Mouse (Mus musculus) intestine, embryonic 16.5 days (tissue): ENCODE data around the gene Gatad2b. TPM values are rescaled to one million over a fixed set of nuclear protein-coding genes. Genes with fewer than 3 reads are reported as not detected.
A peak's percentile ranks its signal among the peaks of the same experiment; 100 is the strongest.

Experiments used
- ATAC-seq: fragments of 200-750 bp; cut with Nextera tagmentation; 2 replicates; pipeline ENCODE4 v1.8.0; 2017; ENCODE audit warnings: moderate TSS enrichment, moderate library complexity
- H3K27ac ChIP-seq: fragments of 300-500 bp; sonication (generic); 2 replicates; pipeline ENCODE4 v1.5.1; 2014; ENCODE audit warnings: mild to moderate bottlenecking, low read length
- H3K27me3 ChIP-seq: fragments of 300-500 bp; sonication (generic); replicated peaks from 2 replicates; pipeline ENCODE4 v1.6.1; 2014; ENCODE audit warnings: low read length, control low read depth, mixed read lengths; ENCODE audit not compliant: control insufficient read depth, insufficient read depth
- H3K36me3 ChIP-seq: fragments of 300-500 bp; sonication (generic); 2 replicates; pipeline ENCODE4 v1.6.1; 2014; ENCODE audit warnings: low read length, control low read depth; ENCODE audit not compliant: control insufficient read depth, insufficient read depth
- H3K4me1 ChIP-seq: fragments of 300-500 bp; sonication (generic); 2 replicates; pipeline ENCODE4 v1.6.1; 2014; ENCODE audit warnings: low read length, control low read depth, mixed read lengths; ENCODE audit not compliant: control insufficient read depth, insufficient read depth
- H3K4me2 ChIP-seq: fragments of 300-500 bp; sonication (generic); 2 replicates; pipeline ENCODE4 v1.6.1; 2014; ENCODE audit warnings: low read depth, low read length, control low read depth
- H3K4me3 ChIP-seq: fragments of 300-500 bp; sonication (generic); 2 replicates; pipeline ENCODE4 v1.5.1; 2014; ENCODE audit warnings: mild to moderate bottlenecking, low read length
- H3K9ac ChIP-seq: fragments of 300-500 bp; sonication (generic); 2 replicates; pipeline ENCODE4 v1.6.1; 2014; ENCODE audit warnings: low read depth, low read length
- H3K9me3 ChIP-seq: fragments of 300-500 bp; sonication (generic); 2 replicates; pipeline ENCODE4 v1.6.1; 2016; ENCODE audit warnings: low read length, control low read depth; ENCODE audit not compliant: control insufficient read depth
- WGBS: fragments of 180-500 bp; shearing (Covaris S2); extraction: QIAGEN DNeasy Blood & Tissue Kit; methylation state at CpG from one replicate; pipeline ENCODE4 v1.1.7; 2014; 5-methylcytosine and 5-hydroxymethylcytosine counted together
- polyA plus RNA-seq: library from polyadenylated mRNA; unstranded; fragments of >200 nt; fragmentation: Nextera tagmentation; extraction: Ambion mirVana; gene quantifications from 2 replicates; pipeline ENCODE4 v1.2.1, GENCODE M21; 2015

The Gatad2b gene
- polyA plus RNA-seq, 1 experiment from 2014 or later = 8.9 TPM

DNA sequence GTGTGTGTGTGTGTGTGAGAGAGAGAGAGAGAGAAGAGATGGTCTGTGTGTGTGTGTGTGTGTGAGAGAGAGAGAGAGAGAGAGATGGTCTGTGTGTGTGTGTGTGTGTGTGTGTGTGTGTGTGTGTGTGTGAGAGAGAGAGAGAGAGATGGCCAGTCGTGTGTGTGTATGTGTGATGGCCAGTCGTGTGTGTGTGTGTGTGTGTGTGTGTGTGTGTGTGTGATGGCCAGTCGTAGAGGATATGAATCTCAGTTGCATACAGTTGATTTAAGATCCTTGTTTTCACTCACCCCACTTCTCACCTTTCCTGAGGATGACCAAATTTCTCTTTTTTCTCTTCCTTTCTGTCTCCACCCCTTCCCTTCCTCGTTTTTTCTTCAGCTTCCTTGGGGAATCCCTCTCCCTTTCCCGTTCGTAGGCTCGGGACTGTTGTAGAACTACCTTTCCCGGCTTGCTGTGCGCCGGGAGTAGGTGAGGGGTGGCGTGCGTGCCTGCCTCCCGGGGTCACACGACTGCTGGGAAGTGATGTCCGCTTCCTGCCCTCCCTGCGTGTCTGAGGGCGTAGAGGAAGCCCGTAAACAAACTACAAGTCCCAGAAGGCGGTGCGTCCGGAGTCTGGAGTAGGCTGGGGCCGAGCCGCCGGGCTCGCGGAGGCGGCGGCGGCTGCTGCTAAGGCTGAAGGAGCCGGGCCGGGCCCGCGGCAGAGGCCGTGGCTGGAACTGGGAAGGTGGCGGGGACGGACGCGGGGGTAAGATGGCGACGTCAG lies 39.1 kb upstream of the Gatad2b start, which contains the start of gene Crtc2:
Crtc2 (plus strand) TSS at position 511 of the 766 bp plus-strand sequence.
- H3K4me2 ChIP-seq = peak within 1 kb of the TSS; percentile 70
- peak within 1 kb of the TSS; percentile 79 for H3K4me3 ChIP-seq
- H3K36me3 ChIP-seq = peaks cover 8% of the 10 kb centered on the region
- H3K27ac ChIP-seq = peak within 1 kb of the TSS; percentile 81
- ATAC-seq = peak; percentile 98
- no peaks in the 10 kb centered on the region for H3K9me3 ChIP-seq
- WGBS = under 1% methylated on average over 40 of the region's 40 CpGs
- H3K9ac ChIP-seq = peak within 1 kb of the TSS; percentile 84
- H3K4me1 ChIP-seq = peaks cover 12% of the 10 kb centered on the region
- H3K27me3 ChIP-seq = no peaks in the 10 kb centered on the region

DNA sequence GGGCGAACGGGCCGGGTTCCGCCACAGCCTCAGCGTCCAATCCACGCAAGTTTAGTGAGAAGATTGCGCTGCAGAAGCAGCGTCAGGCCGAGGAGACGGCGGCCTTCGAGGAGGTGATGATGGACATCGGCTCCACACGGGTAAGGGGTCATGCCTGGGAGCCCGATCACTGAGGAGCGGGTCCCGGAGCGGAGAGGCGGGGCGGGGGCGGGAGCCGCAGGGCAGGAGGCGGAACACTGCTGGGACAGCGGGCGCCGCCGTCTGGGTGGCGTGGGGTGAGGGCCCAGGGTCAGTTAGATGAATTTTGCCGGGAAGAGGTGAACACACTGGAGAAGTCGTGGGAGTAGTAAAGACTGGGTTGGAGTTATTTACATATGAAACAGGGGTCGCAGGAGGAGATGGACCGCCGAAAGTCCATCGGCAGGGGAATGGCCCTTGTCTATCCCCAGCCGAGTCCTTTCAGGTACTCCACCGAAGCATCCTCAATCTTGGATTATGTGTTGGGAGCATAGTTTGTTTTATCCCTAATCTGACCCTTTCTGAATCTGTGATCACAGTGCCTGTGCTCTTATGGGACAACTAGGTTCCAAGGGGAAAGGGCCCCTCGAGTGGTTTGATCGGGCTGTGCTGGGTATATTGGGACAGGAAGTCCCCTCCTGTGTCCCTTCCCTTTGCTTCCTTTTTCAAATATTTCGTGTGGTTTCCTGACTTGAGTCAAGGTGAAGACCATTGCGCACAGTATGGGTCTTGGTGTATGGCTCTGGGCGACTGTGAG lies 38.4 kb upstream of the Gatad2b start:
- Histone ChIP-seq H3K27ac (peak overlapping the region; percentile 81), H3K4me2 (peak overlapping the region; percentile 70), H3K9me3 (no peaks in the 10 kb centered on the region), H3K4me3 (peak overlapping the region; percentile 79), H3K9ac (peak overlapping the region; percentile 84), H3K36me3 (peaks cover 8% of the 10 kb centered on the region), H3K27me3 (no peaks in the 10 kb centered on the region), H3K4me1 (peaks cover 11% of the 10 kb centered on the region)
- under 1% methylated on average over 41 of the region's 41 CpGs for WGBS
- peak; percentile 78 for ATAC-seq

- 15% methylated on average over 2 of the region's 2 CpGs for WGBS
- peak overlapping the region; percentile 81; the same call in 1 of the 2 replicates for H3K27ac ChIP-seq
- H3K9ac ChIP-seq = peak overlapping the region; percentile 84
- H3K4me1 ChIP-seq = peaks cover 11% of the 10 kb centered on the region
- no peaks in the 10 kb centered on the region for H3K9me3 ChIP-seq
- peak overlapping the region; percentile 70 for H3K4me2 ChIP-seq
- peak overlapping the region; percentile 79 for H3K4me3 ChIP-seq
- H3K36me3 ChIP-seq = peaks cover 13% of the 10 kb centered on the region
- ATAC-seq = no peak
- H3K27me3 ChIP-seq = no peaks in the 10 kb centered on the region
Measured at GRCm38 (mm10) chr3:90255194-90255565, 37.8 kb upstream of the Gatad2b start.

GRCm38 (mm10) chr3:90255784-90256353 lies 37.1 kb upstream of the Gatad2b start:
- no peak overlapping the region for H3K27ac ChIP-seq
- H3K4me2 ChIP-seq = no peak overlapping the region
- no peaks in the 10 kb centered on the region for H3K9me3 ChIP-seq
- 93% methylated on average over 14 of the region's 14 CpGs for WGBS
- ATAC-seq = no peak
- peaks cover 20% of the 10 kb centered on the region for H3K36me3 ChIP-seq
- no peak overlapping the region for H3K9ac ChIP-seq
- no peak overlapping the region for H3K4me3 ChIP-seq
- peaks cover 11% of the 10 kb centered on the region for H3K4me1 ChIP-seq
- no peaks in the 10 kb centered on the region for H3K27me3 ChIP-seq

DNA sequence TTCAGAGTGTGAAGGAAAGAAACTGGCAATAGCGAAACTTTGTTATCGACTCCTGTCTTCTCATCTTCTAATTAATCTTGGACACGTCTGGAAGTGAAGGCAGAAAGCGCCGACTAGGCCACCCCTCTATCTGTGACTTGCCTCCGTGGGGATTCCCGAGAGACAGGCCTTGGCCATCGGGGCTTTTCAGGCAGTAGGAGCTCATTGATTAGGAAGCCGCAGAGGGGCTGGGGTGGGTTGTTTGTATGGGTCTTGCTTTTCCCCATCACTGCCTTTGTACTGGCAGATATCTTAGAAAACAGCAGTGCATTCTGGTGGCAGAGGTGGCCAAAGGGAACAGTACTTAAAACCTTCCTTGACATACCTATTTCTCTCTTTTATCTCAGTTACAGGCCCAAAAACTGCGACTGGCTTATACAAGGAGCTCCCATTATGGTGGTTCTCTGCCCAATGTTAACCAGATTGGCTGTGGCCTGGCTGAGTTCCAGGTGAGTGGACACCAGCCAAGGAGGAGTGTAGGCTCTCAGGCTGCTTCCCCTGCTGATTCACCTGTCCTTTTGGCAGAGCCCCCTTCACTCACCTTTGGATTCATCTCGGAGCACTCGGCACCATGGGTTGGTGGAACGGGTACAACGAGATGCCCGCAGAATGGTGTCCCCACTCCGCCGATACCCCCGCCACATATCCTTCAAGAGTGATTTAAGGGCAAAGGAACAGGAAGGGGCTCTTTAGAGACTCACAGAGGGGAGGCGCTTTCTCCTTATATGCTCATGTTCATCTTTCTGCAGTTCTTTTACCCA lies 36.0 kb upstream of the Gatad2b start:
- H3K4me1 ChIP-seq = peaks cover 11% of the 10 kb centered on the region
- H3K36me3 ChIP-seq = peaks cover 14% of the 10 kb centered on the region
- H3K4me2 ChIP-seq = no peak overlapping the region
- no peaks in the 10 kb centered on the region for H3K9me3 ChIP-seq
- no peak for ATAC-seq
- no peak overlapping the region for H3K4me3 ChIP-seq
- no peak overlapping the region for H3K9ac ChIP-seq
- H3K27me3 ChIP-seq = no peaks in the 10 kb centered on the region
- no peak overlapping the region for H3K27ac ChIP-seq
- WGBS = 88% methylated on average over 19 of the region's 19 CpGs

DNA sequence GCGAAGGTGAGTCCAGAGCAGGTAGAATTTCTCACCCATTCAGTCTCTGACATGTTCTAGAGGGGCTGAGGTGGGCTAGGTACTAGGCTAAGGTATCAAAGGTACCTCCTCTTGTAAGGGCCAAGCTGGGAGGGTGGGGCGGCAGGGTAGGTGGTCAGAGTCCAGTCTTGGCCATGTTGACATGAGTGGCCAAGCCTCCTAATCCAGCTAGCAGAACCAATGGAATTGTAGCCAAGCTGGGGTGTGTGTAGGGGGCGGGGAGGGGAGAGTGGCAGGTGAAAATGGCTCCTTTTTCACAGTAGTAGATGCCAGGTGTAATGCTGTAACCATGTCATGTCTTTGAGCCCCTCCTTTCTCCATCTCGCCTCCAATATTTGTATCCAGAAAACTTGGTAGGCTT lies 34.5 kb upstream of the Gatad2b start:
- Histone ChIP-seq H3K27me3 (no peaks in the 10 kb centered on the region), H3K9ac (no peak overlapping the region), H3K9me3 (no peaks in the 10 kb centered on the region), H3K36me3 (peaks cover 22% of the 10 kb centered on the region), H3K4me1 (peaks cover 11% of the 10 kb centered on the region), H3K27ac (no peak overlapping the region), H3K4me3 (no peak overlapping the region), H3K4me2 (no peak overlapping the region)
- WGBS = 82% methylated on average over 4 of the region's 4 CpGs
- ATAC-seq = no peak

- H3K36me3 ChIP-seq = peaks cover 24% of the 10 kb centered on the region
- ATAC-seq = no peak
Measured at GRCm38 (mm10) chr3:90263121-90263771, 29.7 kb upstream of the Gatad2b start.

DNA sequence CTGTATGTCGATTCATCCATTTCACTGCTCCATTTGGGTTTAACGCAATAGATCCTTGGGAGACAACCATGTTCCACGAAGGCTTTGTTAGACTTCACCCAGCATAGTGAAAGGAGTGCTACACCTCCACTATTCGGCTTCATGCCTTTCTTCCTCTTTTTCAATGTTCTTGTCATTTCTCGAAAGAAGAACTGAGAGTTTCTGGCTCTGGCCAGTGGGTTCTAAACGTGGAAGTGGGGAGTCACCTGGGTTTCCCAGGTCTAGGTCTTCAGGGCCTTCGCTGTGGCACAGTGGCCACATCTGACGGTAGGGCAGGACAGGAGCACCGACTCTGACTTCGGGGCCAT lies 28.3 kb upstream of the Gatad2b start:
- Histone ChIP-seq H3K4me1 (peaks cover 8% of the 10 kb centered on the region), H3K27me3 (no peaks in the 10 kb centered on the region), H3K27ac (peak overlapping the region; percentile 98; the same call in 1 of the 2 replicates), H3K4me3 (peak overlapping the region; percentile 83), H3K36me3 (peaks cover 24% of the 10 kb centered on the region), H3K4me2 (peak overlapping the region; percentile 85), H3K9me3 (no peaks in the 10 kb centered on the region), H3K9ac (peak overlapping the region; percentile 89)
- ATAC-seq = no peak
- WGBS = 36% methylated on average over 10 of the region's 10 CpGs

More at GRCm38 (mm10) chr3:90263121-90263771, 29.7 kb upstream of the Gatad2b start:
- Histone ChIP-seq H3K4me1 (peaks cover 7% of the 10 kb centered on the region), H3K27me3 (no peaks in the 10 kb centered on the region), H3K4me2 (no peak overlapping the region), H3K9ac (no peak overlapping the region), H3K9me3 (no peaks in the 10 kb centered on the region), H3K27ac (no peak overlapping the region), H3K4me3 (no peak overlapping the region)
- WGBS = 91% methylated on average over 5 of the region's 5 CpGs
